Mouse (Mus musculus): Measurements from ENCODE around the gene Dhcr7. TPM values are rescaled to one million over a fixed set of nuclear protein-coding genes. Genes with fewer than 3 reads are reported as not detected.
A peak's percentile ranks its signal among the peaks of the same experiment; 100 is the strongest.

Dhcr7 gene
- polyA plus RNA-seq (2014; fragmentation: Nextera tagmentation; extraction: Ambion mirVana): 88.8 and 95.4 TPM in 2 replicates

- WGBS: under 1% methylated on average over 40 of the region's 40 CpGs
- peak within 1 kb of the TSS; percentile 79 for H3K9ac ChIP-seq (ENCODE audit: low read length)
- H3K4me1 ChIP-seq (replicated peaks; ENCODE audit: control insufficient read depth, insufficient read depth, low read length): no peaks in the 10 kb centered on the region; the same call in 1 of the 2 replicates
- H3K9me3 ChIP-seq (ENCODE audit: control insufficient read depth, low read length): no peaks in the 10 kb centered on the region
- H3K27me3 ChIP-seq (ENCODE audit: control insufficient read depth, insufficient read depth, low read length): no peaks in the 10 kb centered on the region
- no peaks in the 10 kb centered on the region for H3K36me3 ChIP-seq (ENCODE audit: control insufficient read depth, insufficient read depth, low read length)
- peak within 1 kb of the TSS; percentile 62; the same call in 1 of the 2 replicates for H3K27ac ChIP-seq (ENCODE audit: low read depth, low read length)
- ATAC-seq (replicated peaks; ENCODE audit: low FRiP score): peak; percentile 98
- peak; percentile 99 for DNase-seq (ENCODE audit: low spot score)
- H3K4me3 ChIP-seq (ENCODE audit: low read depth, low read length): peak within 1 kb of the TSS; percentile 58
- H3K4me2 ChIP-seq (ENCODE audit: low read depth, low read length, severe bottlenecking): peak within 1 kb of the TSS; percentile 71
Observed at GRCm38 (mm10) chr7:143822375-143823265, at the start of gene Dhcr7, which contains the start of gene Nadsyn1. Gene Dhcr7, plus strand, starts transcription at chr7:143823145. Gene Nadsyn1, minus strand, starts transcription at chr7:143822849.

GRCm38 (mm10) chr7:143776137-143776536 lies 46.8 kb upstream of the Dhcr7 start:
- Histone ChIP-seq H3K36me3 (ENCODE audit: control insufficient read depth, insufficient read depth, low read length) (no peaks in the 10 kb centered on the region), H3K4me1 (replicated peaks; ENCODE audit: control insufficient read depth, insufficient read depth, low read length) (no peaks in the 10 kb centered on the region), H3K9ac (ENCODE audit: low read length) (no peak overlapping the region), H3K27me3 (ENCODE audit: control insufficient read depth, insufficient read depth, low read length) (no peaks in the 10 kb centered on the region), H3K27ac (ENCODE audit: low read depth, low read length) (no peak overlapping the region), H3K9me3 (ENCODE audit: control insufficient read depth, low read length) (no peaks in the 10 kb centered on the region), H3K4me2 (ENCODE audit: low read depth, low read length, severe bottlenecking) (no peak overlapping the region), H3K4me3 (ENCODE audit: low read depth, low read length) (no peak overlapping the region)
- DNase-seq (ENCODE audit: low spot score): no peak
- no peak for ATAC-seq (replicated peaks; ENCODE audit: low FRiP score)
- WGBS: 38% methylated on average over 3 of the region's 3 CpGs

GRCm38 (mm10) chr7:143777375-143777774 lies 45.6 kb upstream of the Dhcr7 start:
- Histone ChIP-seq H3K9ac (ENCODE audit: low read length) (no peak overlapping the region), H3K27ac (ENCODE audit: low read depth, low read length) (no peak overlapping the region), H3K27me3 (ENCODE audit: control insufficient read depth, insufficient read depth, low read length) (no peaks in the 10 kb centered on the region), H3K36me3 (ENCODE audit: control insufficient read depth, insufficient read depth, low read length) (no peaks in the 10 kb centered on the region), H3K9me3 (ENCODE audit: control insufficient read depth, low read length) (no peaks in the 10 kb centered on the region), H3K4me2 (ENCODE audit: low read depth, low read length, severe bottlenecking) (no peak overlapping the region), H3K4me1 (replicated peaks; ENCODE audit: control insufficient read depth, insufficient read depth, low read length) (no peaks in the 10 kb centered on the region), H3K4me3 (ENCODE audit: low read depth, low read length) (no peak overlapping the region)
- no peak for ATAC-seq (replicated peaks; ENCODE audit: low FRiP score)
- 77% methylated on average over 2 of the region's 2 CpGs for WGBS
- DNase-seq (ENCODE audit: low spot score): no peak

GRCm38 (mm10) chr7:143783378-143783995 lies 39.5 kb upstream of the Dhcr7 start:
- Histone ChIP-seq H3K4me1 (replicated peaks; ENCODE audit: control insufficient read depth, insufficient read depth, low read length) (peaks cover 11% of the 10 kb centered on the region; the same call in 1 of the 2 replicates), H3K9me3 (ENCODE audit: control insufficient read depth, low read length) (no peaks in the 10 kb centered on the region), H3K4me2 (ENCODE audit: low read depth, low read length, severe bottlenecking) (peak overlapping the region; percentile 79), H3K9ac (ENCODE audit: low read length) (peak overlapping the region; percentile 65), H3K27me3 (ENCODE audit: control insufficient read depth, insufficient read depth, low read length) (no peaks in the 10 kb centered on the region; the same call in 1 of the 2 replicates), H3K36me3 (ENCODE audit: control insufficient read depth, insufficient read depth, low read length) (no peaks in the 10 kb centered on the region), H3K4me3 (ENCODE audit: low read depth, low read length) (peak overlapping the region; percentile 37), H3K27ac (ENCODE audit: low read depth, low read length) (peak overlapping the region; percentile 62; the same call in 1 of the 2 replicates)
- ATAC-seq (replicated peaks; ENCODE audit: low FRiP score): peak; percentile 68
- 29% methylated on average over 4 of the region's 6 CpGs for WGBS
- no peak for DNase-seq (ENCODE audit: low spot score)

GRCm38 (mm10) chr7:143783996-143784829 lies 38.7 kb upstream of the Dhcr7 start, which contains the start of gene Mrgpre:
Gene Mrgpre, minus strand, starts transcription at chr7:143784500.
- H3K4me1 ChIP-seq (replicated peaks; ENCODE audit: control insufficient read depth, insufficient read depth, low read length): peaks cover 11% of the 10 kb centered on the region; the same call in 1 of the 2 replicates
- no peaks in the 10 kb centered on the region; the same call in 1 of the 2 replicates for H3K27me3 ChIP-seq (ENCODE audit: control insufficient read depth, insufficient read depth, low read length)
- peak within 1 kb of the TSS; percentile 37 for H3K4me3 ChIP-seq (ENCODE audit: low read depth, low read length)
- ATAC-seq (replicated peaks; ENCODE audit: low FRiP score) (peak; percentile 84), DNase-seq (ENCODE audit: low spot score) (peak; percentile 77)
- H3K9me3 ChIP-seq (ENCODE audit: control insufficient read depth, low read length): no peaks in the 10 kb centered on the region
- peak within 1 kb of the TSS; percentile 62; the same call in 1 of the 2 replicates for H3K27ac ChIP-seq (ENCODE audit: low read depth, low read length)
- 2% methylated on average over 20 of the region's 21 CpGs for WGBS
- peak within 1 kb of the TSS; percentile 65 for H3K9ac ChIP-seq (ENCODE audit: low read length)
- H3K36me3 ChIP-seq (ENCODE audit: control insufficient read depth, insufficient read depth, low read length): no peaks in the 10 kb centered on the region
- peak within 1 kb of the TSS; percentile 79 for H3K4me2 ChIP-seq (ENCODE audit: low read depth, low read length, severe bottlenecking)

- ATAC-seq (replicated peaks; ENCODE audit: low FRiP score) (no peak), DNase-seq (ENCODE audit: low spot score) (no peak)
- H3K4me2 ChIP-seq (ENCODE audit: low read depth, low read length, severe bottlenecking): no peak overlapping the region
- H3K27me3 ChIP-seq (ENCODE audit: control insufficient read depth, insufficient read depth, low read length): no peaks in the 10 kb centered on the region
- no peak overlapping the region for H3K4me3 ChIP-seq (ENCODE audit: low read depth, low read length)
- H3K9me3 ChIP-seq (ENCODE audit: control insufficient read depth, low read length): no peaks in the 10 kb centered on the region
- no peak overlapping the region for H3K27ac ChIP-seq (ENCODE audit: low read depth, low read length)
- 78% methylated on average over 6 of the region's 6 CpGs for WGBS
- no peaks in the 10 kb centered on the region; the same call in none of the 2 replicates for H3K36me3 ChIP-seq (ENCODE audit: control insufficient read depth, insufficient read depth, low read length)
- H3K9ac ChIP-seq (ENCODE audit: low read length): no peak overlapping the region
- no peaks in the 10 kb centered on the region for H3K4me1 ChIP-seq (replicated peaks; ENCODE audit: control insufficient read depth, insufficient read depth, low read length)
Observed at GRCm38 (mm10) chr7:143792336-143792985, 30.5 kb upstream of the Dhcr7 start.

- DNase-seq (ENCODE audit: low spot score) (no peak), ATAC-seq (replicated peaks; ENCODE audit: low FRiP score) (no peak)
- Histone ChIP-seq H3K4me3 (ENCODE audit: low read depth, low read length) (no peak overlapping the region), H3K9me3 (ENCODE audit: control insufficient read depth, low read length) (no peaks in the 10 kb centered on the region), H3K9ac (ENCODE audit: low read length) (no peak overlapping the region), H3K27ac (ENCODE audit: low read depth, low read length) (no peak overlapping the region), H3K27me3 (ENCODE audit: control insufficient read depth, insufficient read depth, low read length) (no peaks in the 10 kb centered on the region), H3K4me1 (replicated peaks; ENCODE audit: control insufficient read depth, insufficient read depth, low read length) (no peaks in the 10 kb centered on the region), H3K4me2 (ENCODE audit: low read depth, low read length, severe bottlenecking) (no peak overlapping the region), H3K36me3 (ENCODE audit: control insufficient read depth, insufficient read depth, low read length) (no peaks in the 10 kb centered on the region; the same call in none of the 2 replicates)
- WGBS: 63% methylated on average over 4 of the region's 4 CpGs
Observed at GRCm38 (mm10) chr7:143793121-143793520, 29.8 kb upstream of the Dhcr7 start.

Data from forebrain, embryonic 11.5 days (tissue).